Mouse (Mus musculus) myocyte (in vitro differentiated cells): ENCODE results near the gene Ceacam9. TPM values are rescaled to one million over a fixed set of nuclear protein-coding genes. Genes with fewer than 3 reads are reported as not detected.
"Not testable (repeated sequence)": the region's sequence is repeated elsewhere in the genome, so short reads cannot be mapped to it uniquely, and the experiment has no call there.

Experiments
- H3K27me3 ChIP-seq: one replicate; pipeline ENCODE4 v1.6.1; 2011; ENCODE audit not compliant: control insufficient read depth, insufficient read depth, insufficient read length
- H3K36me3 ChIP-seq: one replicate; pipeline ENCODE4 v1.6.1; 2011; ENCODE audit not compliant: control insufficient read depth, insufficient read depth
- H3K4me2 ChIP-seq: one replicate; pipeline ENCODE4 v1.6.1; 2011; ENCODE audit warnings: low read depth, control low read depth
- H3K4me3 ChIP-seq: one replicate; pipeline ENCODE4 v1.5.1; 2011; ENCODE audit warnings: mild to moderate bottlenecking, control low read depth, moderate library complexity
- H3K79me2 ChIP-seq: one replicate; pipeline ENCODE4 v1.6.1; 2011; ENCODE audit not compliant: control insufficient read depth, insufficient read depth
- H3ac ChIP-seq: one replicate; pipeline ENCODE4 v1.6.1; 2011; ENCODE audit not compliant: control insufficient read depth, insufficient read length
- CEBPB ChIP-seq: IDR thresholded peaks from 2 replicates; pipeline ENCODE4 v1.6.1; 2011; ENCODE audit warnings: mild to moderate bottlenecking, moderate library complexity; ENCODE audit not compliant: poor library complexity, insufficient read depth, severe bottlenecking
- E2F4 ChIP-seq: IDR thresholded peaks from one replicate; pipeline ENCODE4 v1.6.1; 2011; ENCODE audit warnings: mild to moderate bottlenecking, control low read depth, moderate library complexity; ENCODE audit not compliant: insufficient read depth
- MAX ChIP-seq: IDR thresholded peaks from one replicate; pipeline ENCODE4 v1.6.1; 2011; ENCODE audit warnings: low read depth, mild to moderate bottlenecking, control low read depth
- MYOD1 ChIP-seq, 3 experiments: IDR thresholded peaks; one replicate each; pipeline ENCODE4 v1.6.1; 2011; ENCODE audit warnings: control low read depth in 2 of 3, low read depth in 2 of 3, mild to moderate bottlenecking in 2 of 3, moderate library complexity in 1 of 3; ENCODE audit not compliant: insufficient read length in 2 of 3, control insufficient read depth in 1 of 3
- MYOG ChIP-seq, 3 experiments: IDR thresholded peaks; one replicate each; pipeline ENCODE4 v1.6.1; 2011; ENCODE audit warnings: control low read depth in 2 of 3, low read depth in 2 of 3, mild to moderate bottlenecking in 2 of 3; ENCODE audit not compliant: insufficient read length in 2 of 3, control insufficient read depth in 1 of 3, insufficient read depth in 1 of 3
- POLR2A ChIP-seq: IDR thresholded peaks from one replicate; pipeline ENCODE4 v1.6.1; 2011; ENCODE audit warnings: low read depth, mild to moderate bottlenecking, control low read depth, moderate library complexity; ENCODE audit not compliant: insufficient read length
- POLR2AphosphoS2 ChIP-seq: IDR thresholded peaks from one replicate; pipeline ENCODE4 v1.6.1; 2011; ENCODE audit warnings: low read depth, control low read depth; ENCODE audit not compliant: insufficient read length
- REST ChIP-seq: IDR thresholded peaks from one replicate; pipeline ENCODE4 v1.6.1; 2011; ENCODE audit warnings: mild to moderate bottlenecking, control low read depth, moderate library complexity; ENCODE audit not compliant: insufficient read depth, insufficient read length
- SRF ChIP-seq: IDR thresholded peaks from one replicate; pipeline ENCODE4 v1.6.1; 2011; ENCODE audit warnings: low read depth; ENCODE audit not compliant: control insufficient read depth, insufficient read length
- TCF12 ChIP-seq: IDR thresholded peaks from one replicate; pipeline ENCODE4 v1.6.1; 2011; ENCODE audit warnings: mild to moderate bottlenecking, control low read depth; ENCODE audit not compliant: poor library complexity, insufficient read depth, severe bottlenecking
- TCF3 ChIP-seq: IDR thresholded peaks from one replicate; pipeline ENCODE4 v1.6.1; 2011; ENCODE audit warnings: low read depth, control low read depth; ENCODE audit not compliant: insufficient read length
- USF1 ChIP-seq: IDR thresholded peaks from one replicate; pipeline ENCODE4 v1.6.1; 2011; ENCODE audit warnings: low read depth, mild to moderate bottlenecking, control low read depth, moderate library complexity
- polyA plus RNA-seq: library from polyadenylated mRNA; unstranded; fragments of >200 nt; fragmentation: generic; extraction: Trizol; gene quantifications from one replicate; pipeline ENCODE4 v1.2.1, GENCODE M21; 2012; ENCODE audit warnings: missing spikeins

Gene Ceacam9
- polyA plus RNA-seq, 1 experiment = not detected

DNA sequence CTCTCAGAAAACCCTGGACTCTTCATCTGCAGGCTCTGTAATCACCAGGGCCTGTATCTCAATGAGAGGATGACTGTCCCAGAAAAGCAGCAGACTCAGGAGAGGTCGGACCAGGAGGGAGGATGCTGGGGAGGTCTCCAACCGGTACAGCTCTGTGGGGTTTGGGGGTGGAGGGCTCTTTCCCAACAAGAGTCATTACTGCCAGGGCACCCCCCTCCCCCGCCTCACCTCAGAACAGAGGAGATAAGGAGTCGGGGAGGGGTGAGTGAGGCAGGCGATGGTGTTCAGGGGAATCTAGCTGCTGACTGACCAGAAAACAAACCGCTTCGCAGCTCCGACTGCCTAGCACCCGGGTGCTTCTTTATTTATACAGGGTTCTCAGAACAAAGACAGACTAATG, 13.5 kb upstream of the Ceacam9 start:
- H3K4me2 ChIP-seq = no peak overlapping the region

GRCm38 (mm10) chr7:16710604-16711003, 11.1 kb upstream of the Ceacam9 start:
- no peak for TF ChIP-seq CEBPB
- Histone ChIP-seq H3K4me3 (no peak overlapping the region), H3K27me3 (no peaks in the 10 kb centered on the region), H3K4me2 (no peak overlapping the region), H3ac (no peak overlapping the region), H3K79me2 (no peaks in the 10 kb centered on the region), H3K36me3 (no peaks in the 10 kb centered on the region)

More for the DNA sequence above, 13.5 kb upstream of the Ceacam9 start:
- Histone ChIP-seq H3K36me3 (no peaks in the 10 kb centered on the region), H3K4me3 (no peak overlapping the region), H3K79me2 (no peaks in the 10 kb centered on the region), H3K27me3 (no peaks in the 10 kb centered on the region), H3ac (no peak overlapping the region)
- no peak for TF ChIP-seq CEBPB
- no peak for TF ChIP-seq TCF12
- TF ChIP-seq POLR2AphosphoS2 = no peak
- no peak for TF ChIP-seq USF1
- no peak for TF ChIP-seq REST
- TF ChIP-seq MYOD1 (IDR thresholded peaks at IDR 0.05; ENCODE audit: control insufficient read depth in 1 of 3, insufficient read length in 2 of 3, low read depth in 2 of 3) = no peak
- TF ChIP-seq POLR2A = no peak
- no peak for TF ChIP-seq E2F4

DNA sequence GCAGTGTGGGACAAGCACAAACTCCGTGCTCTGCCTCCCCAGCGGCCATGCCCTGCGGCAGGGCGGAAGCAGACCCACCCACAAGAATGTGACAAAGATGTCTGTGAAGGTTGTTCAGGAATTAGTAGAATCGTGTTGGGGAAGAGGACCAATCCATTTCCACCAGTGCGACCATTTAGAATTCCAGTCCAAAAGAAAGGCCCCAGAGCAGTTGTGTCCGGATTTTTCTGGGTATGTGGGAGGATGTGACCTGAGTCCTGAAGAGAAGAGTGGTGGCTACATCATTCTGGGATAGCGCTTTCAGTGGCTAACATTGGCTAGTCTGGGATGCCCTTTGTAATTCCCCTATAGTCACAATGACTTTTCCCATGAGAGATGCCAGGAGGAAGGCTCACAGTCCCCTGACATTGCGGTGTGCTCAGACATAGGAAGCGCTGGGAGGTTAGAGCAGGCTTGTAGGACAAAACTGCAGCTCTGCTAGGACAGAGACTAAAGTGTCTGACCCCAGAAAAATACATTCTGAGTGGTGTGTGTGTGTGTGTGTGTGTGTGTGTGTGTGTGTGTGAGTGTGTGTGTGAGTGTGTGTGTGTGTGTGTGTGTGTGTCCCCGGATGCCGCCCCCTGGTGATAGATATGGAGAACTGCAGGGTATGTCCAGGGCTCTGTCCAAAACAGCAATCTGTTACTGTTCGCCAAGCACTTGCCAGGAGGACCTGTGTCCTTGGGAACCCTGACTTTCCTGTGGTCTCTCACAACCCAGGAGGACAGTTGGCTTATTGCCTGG, 8.9 kb upstream of the Ceacam9 start:
- Histone ChIP-seq H3K36me3 (no peaks in the 10 kb centered on the region), H3K4me2 (no peak overlapping the region), H3ac (no peak overlapping the region), H3K79me2 (no peaks in the 10 kb centered on the region), H3K4me3 (no peak overlapping the region), H3K27me3 (no peaks in the 10 kb centered on the region)
- TF ChIP-seq MYOD1 (IDR thresholded peaks at IDR 0.05; ENCODE audit: control insufficient read depth in 1 of 3, insufficient read length in 2 of 3, low read depth in 2 of 3) = no peak
- TF ChIP-seq USF1 = no peak
- no peak for TF ChIP-seq CEBPB
- TF ChIP-seq MYOG (IDR thresholded peaks at IDR 0.05; ENCODE audit: control insufficient read depth in 1 of 3, insufficient read depth in 1 of 3, insufficient read length in 2 of 3, low read depth in 2 of 3) = no peak
- TF ChIP-seq TCF3 = no peak
- TF ChIP-seq REST = no peak
- TF ChIP-seq POLR2AphosphoS2 = no peak
- no peak for TF ChIP-seq E2F4
- no peak for TF ChIP-seq MAX
- no peak for TF ChIP-seq SRF
- TF ChIP-seq TCF12 = no peak
- TF ChIP-seq POLR2A = no peak

GRCm38 (mm10) chr7:16716456-16717152, 5.1 kb upstream of the Ceacam9 start:
- not testable (repeated sequence) for H3K4me3 ChIP-seq, H3K4me2 ChIP-seq, H3K27me3 ChIP-seq, H3K79me2 ChIP-seq, H3ac ChIP-seq, H3K36me3 ChIP-seq

- not testable (repeated sequence) for H3ac ChIP-seq
These were observed 761 bp downstream of the Ceacam9 start for GRCm38 (mm10) chr7:16722490-16722889.

More at GRCm38 (mm10) chr7:16722490-16722889, 761 bp downstream of the Ceacam9 start:
- not testable (repeated sequence) for H3K4me3 ChIP-seq, H3K79me2 ChIP-seq, H3K27me3 ChIP-seq, H3K4me2 ChIP-seq, H3K36me3 ChIP-seq
